Mouse (Mus musculus) olfactory bulb, adult 2 months (tissue): Measurements from ENCODE around the gene Zzef1.

Source experiments
- CTCF ChIP-seq: fragments of 200-500 bp; IDR thresholded peaks from 2 replicates; pipeline ENCODE4 v1.5.1; 2012; ENCODE audit warnings: low read depth, mild to moderate bottlenecking, low read length, moderate library complexity; ENCODE audit not compliant: insufficient read depth
- POLR2A ChIP-seq: fragments of 200-500 bp; IDR thresholded peaks from 2 replicates; pipeline ENCODE4 v1.6.1; 2012; ENCODE audit warnings: mild to moderate bottlenecking, low read depth, low read length, moderate library complexity; ENCODE audit not compliant: insufficient read depth

DNA sequence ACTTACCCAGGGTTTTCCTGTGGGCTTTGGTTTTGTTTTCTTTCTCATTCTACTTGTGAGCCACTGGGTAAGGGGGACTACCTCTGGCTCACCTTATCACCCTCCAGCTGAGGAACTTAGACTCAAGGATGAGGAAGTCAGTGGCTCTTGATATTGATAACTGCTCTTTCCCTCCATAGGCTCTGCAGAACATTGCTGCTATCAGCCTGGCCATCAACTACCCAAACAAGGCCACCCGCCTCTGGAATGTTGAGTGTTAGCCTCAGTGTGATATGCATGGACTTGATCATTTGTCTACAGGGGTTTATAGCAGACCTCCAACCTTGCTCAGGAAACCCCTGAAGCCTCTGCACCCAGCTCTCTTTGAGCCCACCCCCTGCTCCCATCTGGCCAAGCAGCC, 128.4 kb downstream of the Zzef1 start:
- TF ChIP-seq CTCF: no peak
- TF ChIP-seq POLR2A: no peak
